23 mouse cellular contexts compared by ENCODE assay signal in the genomic region with DNA sequence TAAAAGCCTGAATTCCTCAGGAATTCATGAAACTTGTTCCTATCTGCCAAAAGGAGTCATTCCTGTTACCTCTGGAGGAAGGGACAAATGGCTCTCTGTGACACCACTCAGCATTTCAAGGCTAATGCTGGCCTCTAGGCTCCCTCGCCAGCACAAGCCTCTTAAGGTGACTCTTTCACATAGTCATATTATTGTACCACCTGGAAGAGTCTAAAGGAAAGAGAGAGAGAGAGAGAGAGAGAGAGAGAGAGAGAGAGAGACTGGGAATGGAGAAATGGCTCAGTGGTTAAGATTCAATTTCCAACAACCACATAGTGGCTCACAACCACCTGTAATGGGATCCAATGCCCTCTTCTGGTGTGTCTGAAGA. TPM values are rescaled to one million over a fixed set of nuclear protein-coding genes. Genes with fewer than 3 reads are reported as not detected.
DNase-seq lines count a peak whose midpoint lies in the region; ATAC-seq and TF ChIP-seq lines count a peak whose summit lies in the region.
"Had no signal": no experiment of that assay in that cellular context is flagged by ENCODE, and none has a peak within 500 bp of the region (broad histone marks: within the 10 kb centered on the region; RNA-seq: fewer than 3 reads in every experiment).

No protein-coding gene starts in this region.

- H3K4me1 ChIP-seq in liver, postnatal 0 days (ENCODE audit: insufficient read depth), result peaks cover 5% of the 10 kb centered on the region; the same call in 1 of the 2 replicates
- no peaks in the 10 kb centered on the region for H3K4me1 ChIP-seq in liver, embryonic 11.5 days (replicated peaks; ENCODE audit: control insufficient read depth, insufficient read depth, low read length)
- no peaks in the 10 kb centered on the region; the same call in 1 of the 2 replicates for H3K4me1 ChIP-seq in midbrain, embryonic 11.5 days (ENCODE audit: control insufficient read depth, insufficient read depth, low read length)
- H3K4me1 ChIP-seq in midbrain, embryonic 15.5 days, result peaks cover 9% of the 10 kb centered on the region

- H3K27ac ChIP-seq in liver, postnatal 0 days (ENCODE audit: low read depth), result no peak overlapping the region
- no peak overlapping the region for H3K27ac ChIP-seq in liver, embryonic 11.5 days (ENCODE audit: low read depth, low read length)
- no peak overlapping the region for H3K27ac ChIP-seq in midbrain, embryonic 11.5 days (ENCODE audit: low read depth, low read length)
- no peak overlapping the region for H3K27ac ChIP-seq in midbrain, embryonic 15.5 days

- no peaks in the 10 kb centered on the region for H3K9me3 ChIP-seq in liver, postnatal 0 days (ENCODE audit: low read length)
- H3K9me3 ChIP-seq in liver, embryonic 11.5 days (ENCODE audit: control insufficient read depth, low read length), result no peaks in the 10 kb centered on the region
- H3K9me3 ChIP-seq in midbrain, embryonic 11.5 days (ENCODE audit: control insufficient read depth, low read length), result no peaks in the 10 kb centered on the region
- H3K9me3 ChIP-seq in midbrain, embryonic 15.5 days, result no peaks in the 10 kb centered on the region
- H3K9me3 ChIP-seq: G1E had no signal

- TF ChIP-seq CTCF in liver, postnatal 0 days (IDR thresholded peaks at IDR 0.05; ENCODE audit: low read depth), result no peak

- H3K36me3 ChIP-seq in liver, postnatal 0 days (replicated peaks; ENCODE audit: insufficient read depth, low read length), result no peaks in the 10 kb centered on the region
- no peaks in the 10 kb centered on the region for H3K36me3 ChIP-seq in liver, embryonic 11.5 days (ENCODE audit: control insufficient read depth, insufficient read depth, low read length)
- H3K36me3 ChIP-seq in midbrain, embryonic 11.5 days (ENCODE audit: control insufficient read depth, insufficient read depth, low read length), result no peaks in the 10 kb centered on the region
- no peaks in the 10 kb centered on the region for H3K36me3 ChIP-seq in midbrain, embryonic 15.5 days (replicated peaks)
- H3K36me3 ChIP-seq: G1E had no signal

- TF ChIP-seq EP300 in liver, postnatal 0 days (IDR thresholded peaks at IDR 0.05; ENCODE audit: low read depth), result no peak

- H3K4me3 ChIP-seq in liver, postnatal 0 days (ENCODE audit: low read depth, low read length), result no peak overlapping the region
- H3K4me3 ChIP-seq in liver, embryonic 11.5 days (ENCODE audit: low read depth, low read length), result no peak overlapping the region
- no peak overlapping the region for H3K4me3 ChIP-seq in midbrain, embryonic 11.5 days (ENCODE audit: low read depth, low read length)
- H3K4me3 ChIP-seq in midbrain, embryonic 15.5 days, result no peak overlapping the region

- no peak overlapping the region for H3K9ac ChIP-seq in liver, postnatal 0 days (replicated peaks)
- H3K9ac ChIP-seq in liver, embryonic 11.5 days (ENCODE audit: low read depth, low read length), result no peak overlapping the region
- no peak overlapping the region for H3K9ac ChIP-seq in midbrain, embryonic 11.5 days (ENCODE audit: low read length)
- H3K9ac ChIP-seq in midbrain, embryonic 15.5 days, result no peak overlapping the region

- ATAC-seq in liver, postnatal 0 days, result no peak
- ATAC-seq in liver, embryonic 11.5 days (replicated peaks; ENCODE audit: low FRiP score), result no peak
- ATAC-seq in midbrain, embryonic 11.5 days (ENCODE audit: low FRiP score), result no peak
- no peak for ATAC-seq in midbrain, embryonic 15.5 days (replicated peaks)
- ATAC-seq in inflammation-experienced regulatory T-cells, adult 6 months, result no peak
- ATAC-seq: activated CD4-positive, CD25-positive, alpha-beta regulatory T cell, adult 4 months; CD4-positive, CD25-positive, alpha-beta regulatory T cell, adult 4 months; Patski had no signal

- peak; percentile 6 for DNase-seq in heart, adult 11 months
- DNase-seq in heart, adult 18-20 months, result no peak
- no peak for DNase-seq in liver, postnatal 0 days
- DNase-seq in liver, embryonic 11.5 days (ENCODE audit: low spot score), result no peak
- DNase-seq in midbrain, embryonic 11.5 days (ENCODE audit: low spot score, missing footprints), result peak; percentile 12
- DNase-seq in adipocyte (ENCODE audit: low spot score), result peak; percentile 92
- DNase-seq: adrenal gland, adult 2 months; adrenal gland, adult 8-10 months; adrenal gland, postnatal 10 days; adrenal gland, postnatal 14 days; adrenal gland, postnatal 25 days; adrenal gland, postnatal 36 days; B cell, adult 2 months; cerebellum, adult 11 months; cerebellum, adult 11-12 months; cerebellum, adult 18-20 months had no signal

- H3K4me2 ChIP-seq in liver, postnatal 0 days (ENCODE audit: low read depth, low read length), result 0 out of 2 replicates have a peak overlapping the region, but pooled peaks have one; percentile 34
- no peak overlapping the region for H3K4me2 ChIP-seq in liver, embryonic 11.5 days
- H3K4me2 ChIP-seq in midbrain, embryonic 11.5 days, result no peak overlapping the region
- no peak overlapping the region for H3K4me2 ChIP-seq in midbrain, embryonic 15.5 days

- 85% methylated on average over 1 of the region's 1 CpGs for WGBS in liver, postnatal 0 days (ENCODE audit: insufficient replicate concordance)
- WGBS in liver, embryonic 11.5 days, result 82% methylated on average over 1 of the region's 1 CpGs
- 68% methylated on average over 1 of the region's 1 CpGs for WGBS in midbrain, embryonic 11.5 days
- 80% methylated on average over 1 of the region's 1 CpGs for WGBS in midbrain, embryonic 15.5 days

- H3K27me3 ChIP-seq in liver, postnatal 0 days (ENCODE audit: insufficient read depth, low read length), result no peaks in the 10 kb centered on the region
- H3K27me3 ChIP-seq in liver, embryonic 11.5 days (replicated peaks; ENCODE audit: control insufficient read depth, insufficient read depth, low read length), result no peaks in the 10 kb centered on the region
- H3K27me3 ChIP-seq in midbrain, embryonic 11.5 days (ENCODE audit: control insufficient read depth, insufficient read depth, low read length), result no peaks in the 10 kb centered on the region
- no peaks in the 10 kb centered on the region for H3K27me3 ChIP-seq in midbrain, embryonic 15.5 days (replicated peaks)
- H3K27me3 ChIP-seq: CH12.LX had no signal

RNA-seq across cellular contexts. Expression of gene Cpsf6, which starts 9.5 kb away (rescaled TPM):
- total RNA-seq in heart, adult 18-20 months (2021), result 10 to 100 TPM; 31.3 to 34.7 TPM
- polyA plus RNA-seq in liver, postnatal 0 days (2015; fragmentation: Nextera tagmentation; extraction: Ambion mirVana), result 34.4 and 38.6 TPM in 2 replicates
- polyA plus RNA-seq in liver, embryonic 11.5 days (2014; fragmentation: Nextera tagmentation; extraction: Ambion mirVana), result 135 and 155 TPM in 2 replicates
- 235 and 238 TPM in 2 replicates for polyA plus RNA-seq in midbrain, embryonic 11.5 days (2014; fragmentation: Nextera tagmentation; extraction: Ambion mirVana)
- 148 and 154 TPM in 2 replicates for polyA plus RNA-seq in midbrain, embryonic 15.5 days (2015; fragmentation: Nextera tagmentation; extraction: Ambion mirVana)
- polyA plus RNA-seq in inflammation-experienced regulatory T-cells, adult 6 months (2017; shearing (Covaris generic)), result 100 to 1,000 TPM; 103 to 132 (median 120) TPM

Comparison
In these comparisons a context has a peak if more than half of its experiments do, and no peak if none do; other contexts are left out.
1. DNase-seq: peak in heart, adult 11 months (single experiment), midbrain, embryonic 11.5 days (single experiment) and adipocyte (single experiment); none in heart, adult 18-20 months (0 of 2), liver, postnatal 0 days (single experiment) and liver, embryonic 11.5 days (single experiment).